Mouse (Mus musculus) myocyte (in vitro differentiated cells): Measurements from ENCODE around the gene Xrcc4. TPM values are rescaled to one million over a fixed set of nuclear protein-coding genes. Genes with fewer than 3 reads are reported as not detected.

ENCODE experiments used
- H3K27me3 ChIP-seq: one replicate; pipeline ENCODE4 v1.6.1; 2011; ENCODE audit not compliant: control insufficient read depth, insufficient read depth, insufficient read length
- H3K36me3 ChIP-seq: one replicate; pipeline ENCODE4 v1.6.1; 2011; ENCODE audit not compliant: control insufficient read depth, insufficient read depth
- H3K4me2 ChIP-seq: one replicate; pipeline ENCODE4 v1.6.1; 2011; ENCODE audit warnings: low read depth, control low read depth
- H3K4me3 ChIP-seq: one replicate; pipeline ENCODE4 v1.5.1; 2011; ENCODE audit warnings: mild to moderate bottlenecking, control low read depth, moderate library complexity
- H3K79me2 ChIP-seq: one replicate; pipeline ENCODE4 v1.6.1; 2011; ENCODE audit not compliant: control insufficient read depth, insufficient read depth
- H3ac ChIP-seq: one replicate; pipeline ENCODE4 v1.6.1; 2011; ENCODE audit not compliant: control insufficient read depth, insufficient read length
- CEBPB ChIP-seq: IDR thresholded peaks from 2 replicates; pipeline ENCODE4 v1.6.1; 2011; ENCODE audit warnings: mild to moderate bottlenecking, moderate library complexity; ENCODE audit not compliant: poor library complexity, insufficient read depth, severe bottlenecking
- E2F4 ChIP-seq: IDR thresholded peaks from one replicate; pipeline ENCODE4 v1.6.1; 2011; ENCODE audit warnings: mild to moderate bottlenecking, control low read depth, moderate library complexity; ENCODE audit not compliant: insufficient read depth
- MAX ChIP-seq: IDR thresholded peaks from one replicate; pipeline ENCODE4 v1.6.1; 2011; ENCODE audit warnings: low read depth, mild to moderate bottlenecking, control low read depth
- MYOD1 ChIP-seq, 3 experiments: IDR thresholded peaks; one replicate each; pipeline ENCODE4 v1.6.1; 2011; ENCODE audit warnings: control low read depth in 2 of 3, low read depth in 2 of 3, mild to moderate bottlenecking in 2 of 3, moderate library complexity in 1 of 3; ENCODE audit not compliant: insufficient read length in 2 of 3, control insufficient read depth in 1 of 3
- MYOG ChIP-seq, 3 experiments: IDR thresholded peaks; one replicate each; pipeline ENCODE4 v1.6.1; 2011; ENCODE audit warnings: control low read depth in 2 of 3, low read depth in 2 of 3, mild to moderate bottlenecking in 2 of 3; ENCODE audit not compliant: insufficient read length in 2 of 3, control insufficient read depth in 1 of 3, insufficient read depth in 1 of 3
- POLR2A ChIP-seq: IDR thresholded peaks from one replicate; pipeline ENCODE4 v1.6.1; 2011; ENCODE audit warnings: low read depth, mild to moderate bottlenecking, control low read depth, moderate library complexity; ENCODE audit not compliant: insufficient read length
- POLR2AphosphoS2 ChIP-seq: IDR thresholded peaks from one replicate; pipeline ENCODE4 v1.6.1; 2011; ENCODE audit warnings: low read depth, control low read depth; ENCODE audit not compliant: insufficient read length
- REST ChIP-seq: IDR thresholded peaks from one replicate; pipeline ENCODE4 v1.6.1; 2011; ENCODE audit warnings: mild to moderate bottlenecking, control low read depth, moderate library complexity; ENCODE audit not compliant: insufficient read depth, insufficient read length
- SRF ChIP-seq: IDR thresholded peaks from one replicate; pipeline ENCODE4 v1.6.1; 2011; ENCODE audit warnings: low read depth; ENCODE audit not compliant: control insufficient read depth, insufficient read length
- TCF12 ChIP-seq: IDR thresholded peaks from one replicate; pipeline ENCODE4 v1.6.1; 2011; ENCODE audit warnings: mild to moderate bottlenecking, control low read depth; ENCODE audit not compliant: poor library complexity, insufficient read depth, severe bottlenecking
- TCF3 ChIP-seq: IDR thresholded peaks from one replicate; pipeline ENCODE4 v1.6.1; 2011; ENCODE audit warnings: low read depth, control low read depth; ENCODE audit not compliant: insufficient read length
- USF1 ChIP-seq: IDR thresholded peaks from one replicate; pipeline ENCODE4 v1.6.1; 2011; ENCODE audit warnings: low read depth, mild to moderate bottlenecking, control low read depth, moderate library complexity
- polyA plus RNA-seq: library from polyadenylated mRNA; unstranded; fragments of >200 nt; fragmentation: generic; extraction: Trizol; gene quantifications from one replicate; pipeline ENCODE4 v1.2.1, GENCODE M21; 2012; ENCODE audit warnings: missing spikeins

Gene Xrcc4
- polyA plus RNA-seq, 1 experiment = 7.6 TPM

DNA sequence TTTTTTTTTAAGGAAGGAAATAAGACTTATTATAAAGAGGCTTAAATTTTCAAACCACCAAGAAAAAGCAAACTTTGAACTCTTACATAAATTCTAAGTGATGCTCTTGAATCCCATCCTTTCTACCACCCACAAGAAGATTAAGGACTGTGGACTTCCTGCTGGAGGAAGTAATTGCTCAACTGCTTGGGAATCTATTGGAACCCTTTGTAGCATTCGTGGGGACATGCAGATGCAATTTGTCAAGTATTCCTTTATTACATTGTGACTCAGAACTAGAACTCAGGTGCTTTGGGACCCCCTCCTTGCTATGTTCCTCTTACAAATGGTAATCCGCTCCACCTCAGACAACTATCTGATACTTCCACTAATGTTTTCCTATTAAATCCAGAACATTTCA, 351.1 kb downstream of the Xrcc4 start:
- no peak for TF ChIP-seq REST
- peak; percentile 48; the same call in 1 of the 2 replicates for TF ChIP-seq CEBPB
- TF ChIP-seq MYOG (IDR thresholded peaks at IDR 0.05; ENCODE audit: control insufficient read depth in 1 of 3, insufficient read depth in 1 of 3, insufficient read length in 2 of 3, low read depth in 2 of 3) = no peak
- Histone ChIP-seq H3K79me2 (peaks cover 44% of the 10 kb centered on the region), H3K4me2 (peak overlapping the region; percentile 78), H3K4me3 (peak overlapping the region; percentile 90), H3K27me3 (no peaks in the 10 kb centered on the region), H3K36me3 (no peaks in the 10 kb centered on the region), H3ac (no peak overlapping the region)

DNA sequence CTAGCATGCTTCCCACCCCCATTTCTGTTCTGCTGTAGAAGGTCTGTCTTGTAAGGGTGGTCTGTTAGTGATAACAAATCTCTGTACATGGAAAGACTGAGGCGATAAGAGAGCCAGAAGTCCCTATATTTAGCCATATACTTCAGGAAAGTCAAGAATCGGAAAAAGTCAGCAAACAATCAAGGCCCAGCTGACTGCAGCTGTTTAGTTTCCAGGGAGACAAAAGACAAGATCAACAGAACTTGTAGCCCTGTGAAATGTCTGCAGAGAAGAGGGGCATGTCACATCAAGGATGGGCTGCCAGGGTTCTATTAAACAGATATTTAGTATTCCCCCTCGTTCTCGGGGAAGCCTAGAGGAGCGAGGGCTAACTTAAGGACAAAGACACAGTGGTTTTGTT, 354.3 kb downstream of the Xrcc4 start:
- Histone ChIP-seq H3K27me3 (no peaks in the 10 kb centered on the region), H3K79me2 (peaks cover 40% of the 10 kb centered on the region), H3K4me3 (no peak overlapping the region), H3K36me3 (no peaks in the 10 kb centered on the region), H3ac (no peak overlapping the region), H3K4me2 (no peak overlapping the region)
- TF ChIP-seq SRF = no peak
- TF ChIP-seq REST = no peak
- TF ChIP-seq TCF12 = no peak
- TF ChIP-seq CEBPB = no peak
- TF ChIP-seq POLR2A = no peak
- no peak for TF ChIP-seq USF1
- no peak for TF ChIP-seq POLR2AphosphoS2
- TF ChIP-seq MYOG (IDR thresholded peaks at IDR 0.05; ENCODE audit: control insufficient read depth in 1 of 3, insufficient read depth in 1 of 3, insufficient read length in 2 of 3, low read depth in 2 of 3) = no peak
- TF ChIP-seq E2F4 = no peak
- no peak for TF ChIP-seq MYOD1 (IDR thresholded peaks at IDR 0.05; ENCODE audit: control insufficient read depth in 1 of 3, insufficient read length in 2 of 3, low read depth in 2 of 3)
- TF ChIP-seq MAX = no peak
- TF ChIP-seq TCF3 = no peak

DNA sequence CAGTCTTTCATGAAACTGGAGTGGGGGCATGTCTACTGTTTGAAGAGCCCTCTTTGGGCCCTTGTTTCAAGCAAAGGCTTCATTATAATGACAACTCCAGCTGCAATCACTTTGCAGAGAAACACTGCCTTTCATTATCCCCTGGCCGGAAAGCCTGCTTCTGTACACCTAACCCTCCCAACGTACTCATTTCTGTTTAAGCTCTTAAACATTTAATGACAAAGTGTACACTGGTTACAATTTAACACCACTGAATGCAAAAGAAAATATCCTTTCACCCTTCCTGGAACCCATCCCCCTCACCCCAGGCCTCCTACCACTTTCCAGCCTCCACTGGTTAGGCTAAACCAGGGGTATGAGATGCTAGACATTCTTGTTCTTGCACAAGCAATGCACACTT, 362.9 kb downstream of the Xrcc4 start:
- peaks cover 7% of the 10 kb centered on the region for H3K36me3 ChIP-seq
- H3K4me3 ChIP-seq = no peak overlapping the region
- TF ChIP-seq MYOG (IDR thresholded peaks at IDR 0.05; ENCODE audit: control insufficient read depth in 1 of 3, insufficient read depth in 1 of 3, insufficient read length in 2 of 3, low read depth in 2 of 3) (no peak), POLR2AphosphoS2 (no peak), USF1 (no peak), MYOD1 (IDR thresholded peaks at IDR 0.05; ENCODE audit: control insufficient read depth in 1 of 3, insufficient read length in 2 of 3, low read depth in 2 of 3) (no peak), REST (no peak), POLR2A (no peak), MAX (no peak), CEBPB (no peak), E2F4 (no peak), TCF3 (no peak), TCF12 (no peak), SRF (no peak)

More for the DNA sequence above, 362.9 kb downstream of the Xrcc4 start:
- Histone ChIP-seq H3K79me2 (no peaks in the 10 kb centered on the region), H3K4me2 (no peak overlapping the region), H3K27me3 (no peaks in the 10 kb centered on the region), H3ac (no peak overlapping the region)

Other genes starting within 250 kb of the Xrcc4 start
- 8.1 TPM for gene Tmem167, start 485 bp downstream of the Xrcc4 start, polyA plus RNA-seq